Mouse (Mus musculus): ENCODE measurements around the gene Ppp1r13b. TPM values are rescaled to one million over a fixed set of nuclear protein-coding genes. Genes with fewer than 3 reads are reported as not detected.

The Ppp1r13b gene
- polyA plus RNA-seq, 1 experiment from 2014 or later = 18.3 TPM

DNA sequence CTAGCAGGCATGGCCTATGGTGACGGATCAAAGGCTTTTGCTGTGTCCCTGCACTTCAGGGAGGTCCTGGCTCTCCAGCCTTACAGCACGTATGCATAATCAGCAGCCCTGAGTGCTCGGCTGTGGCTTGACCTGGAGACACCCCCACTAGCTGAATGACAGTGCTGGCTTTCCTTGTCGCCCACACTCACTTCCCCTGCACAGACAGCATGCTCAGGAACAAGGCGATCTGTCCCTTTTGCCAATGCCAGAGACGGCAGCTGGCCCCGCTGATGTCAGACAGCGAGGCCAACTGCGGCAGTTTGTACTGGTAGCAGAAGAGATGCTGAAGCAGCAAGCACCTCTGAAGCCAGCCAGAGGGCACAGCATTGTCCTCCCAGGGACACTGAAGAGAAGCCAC lies 12.1 kb upstream of the Ppp1r13b start:
- DNase-seq (ENCODE audit: low spot score) = no peak

DNA sequence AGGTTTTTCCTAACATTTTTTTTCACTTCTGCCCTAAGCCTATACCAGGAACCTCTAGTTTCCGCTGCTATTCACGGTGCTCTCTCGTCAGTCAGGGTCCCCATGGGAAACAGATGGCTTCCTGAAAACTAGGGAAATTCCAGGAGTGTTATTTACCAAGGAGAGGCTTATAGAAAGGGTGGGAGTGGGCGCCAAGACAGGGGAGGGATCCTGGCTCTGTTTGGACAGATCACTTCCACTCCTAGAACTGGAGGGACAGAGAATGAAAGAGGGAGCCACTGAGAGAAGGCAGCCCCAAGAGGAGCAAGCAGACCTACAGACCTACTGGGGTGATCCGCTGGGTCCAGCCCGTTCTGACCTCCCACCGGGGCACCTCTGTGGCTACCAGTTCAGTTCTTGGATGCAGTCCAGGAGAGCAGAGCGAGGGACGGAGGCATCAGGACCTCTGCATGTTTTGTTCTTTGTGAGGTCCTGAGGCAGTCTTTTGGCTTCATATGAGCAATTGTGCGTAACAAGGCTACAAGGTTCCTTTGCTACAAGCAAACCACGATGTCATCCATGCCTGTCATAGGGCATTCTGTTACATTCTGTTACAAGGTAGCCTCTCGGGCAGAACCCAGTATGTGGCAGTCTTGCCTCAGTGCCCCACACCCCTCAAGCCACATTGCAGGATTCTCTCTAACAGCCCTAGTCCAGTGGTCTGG lies 8.8 kb upstream of the Ppp1r13b start:
- DNase-seq (ENCODE audit: low spot score) = no peak

DNA sequence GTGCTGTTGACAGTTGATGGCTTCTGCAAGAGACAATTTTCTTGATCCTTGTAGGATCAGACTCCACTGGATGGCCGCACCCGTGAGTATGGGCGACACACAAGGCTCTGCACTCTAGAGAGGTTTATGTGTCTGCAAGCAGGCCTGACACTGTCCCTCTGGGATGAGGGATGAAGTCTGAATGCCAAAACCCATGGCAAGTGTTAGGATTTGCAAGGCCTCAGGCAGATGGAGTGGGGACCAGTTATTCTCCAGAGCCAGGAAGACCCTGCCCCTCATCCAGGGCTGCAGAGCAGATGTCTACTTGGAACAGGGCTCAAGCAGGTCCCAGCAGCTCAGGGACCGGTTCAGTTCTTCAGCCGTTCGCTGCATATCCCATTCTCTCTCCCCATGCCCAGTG lies 7.9 kb upstream of the Ppp1r13b start:
- no peak for DNase-seq (ENCODE audit: low spot score)

DNA sequence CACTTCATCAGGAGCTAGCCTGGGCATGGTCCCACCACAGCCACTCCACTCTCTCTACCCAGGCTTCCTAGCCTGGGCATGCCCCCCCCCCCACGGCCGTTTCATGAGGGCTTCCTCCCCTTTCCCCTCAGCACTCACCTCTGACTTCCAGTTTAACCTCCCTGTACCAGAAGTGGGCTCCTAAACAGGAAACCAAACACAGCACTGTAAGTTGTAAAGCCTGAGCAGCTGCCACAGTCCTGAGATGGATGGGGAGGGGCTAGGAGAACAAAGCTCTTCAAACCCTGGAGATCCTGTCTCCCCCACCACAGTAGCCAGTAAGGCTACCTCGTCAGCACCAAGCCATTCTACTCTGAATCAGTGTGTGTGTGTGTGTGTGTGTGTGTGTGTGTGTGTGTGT lies 6.1 kb upstream of the Ppp1r13b start:
- peak; percentile 84 for DNase-seq (ENCODE audit: low spot score)

DNA sequence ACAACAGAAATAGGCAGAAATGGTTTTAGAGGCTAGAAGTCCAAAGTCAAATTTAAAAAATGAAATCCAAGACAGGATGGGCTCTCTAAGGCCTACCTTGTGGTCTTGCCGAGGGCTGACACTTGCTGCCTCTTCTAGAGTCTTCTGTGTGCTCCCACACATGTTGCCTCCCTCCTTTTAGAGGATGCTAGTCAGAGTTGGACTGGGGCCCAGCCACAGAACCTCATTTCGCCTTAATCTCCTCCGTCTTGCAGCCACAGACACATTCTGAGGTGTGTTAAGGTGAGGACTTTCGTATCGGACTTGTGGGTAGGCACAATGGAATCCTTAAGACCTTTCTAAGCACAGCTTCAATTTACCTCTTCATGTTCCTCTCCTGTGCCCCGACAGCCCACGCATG lies 4.9 kb upstream of the Ppp1r13b start:
- DNase-seq (ENCODE audit: low spot score) = no peak

DNA sequence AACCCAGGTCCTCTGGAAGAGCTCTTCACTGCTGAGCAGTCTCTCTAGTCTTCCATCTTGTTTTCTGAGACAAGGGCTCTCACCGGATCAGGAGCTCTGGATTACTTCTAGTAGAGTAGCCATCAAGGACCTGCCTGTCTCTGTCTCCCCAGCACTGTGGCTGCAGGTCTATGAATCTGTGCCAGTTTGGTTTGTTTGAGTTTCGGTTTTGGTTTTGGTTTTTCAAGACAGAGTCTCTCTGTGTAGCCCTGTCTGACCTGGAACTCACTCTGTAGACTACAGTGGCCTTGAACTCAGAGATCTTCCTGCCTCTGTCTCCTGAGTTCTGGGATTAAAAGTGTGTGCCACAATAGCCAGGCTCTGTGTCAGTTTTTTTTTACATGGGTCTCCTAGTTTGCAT lies 3.9 kb upstream of the Ppp1r13b start:
- DNase-seq (ENCODE audit: low spot score) = no peak

DNA sequence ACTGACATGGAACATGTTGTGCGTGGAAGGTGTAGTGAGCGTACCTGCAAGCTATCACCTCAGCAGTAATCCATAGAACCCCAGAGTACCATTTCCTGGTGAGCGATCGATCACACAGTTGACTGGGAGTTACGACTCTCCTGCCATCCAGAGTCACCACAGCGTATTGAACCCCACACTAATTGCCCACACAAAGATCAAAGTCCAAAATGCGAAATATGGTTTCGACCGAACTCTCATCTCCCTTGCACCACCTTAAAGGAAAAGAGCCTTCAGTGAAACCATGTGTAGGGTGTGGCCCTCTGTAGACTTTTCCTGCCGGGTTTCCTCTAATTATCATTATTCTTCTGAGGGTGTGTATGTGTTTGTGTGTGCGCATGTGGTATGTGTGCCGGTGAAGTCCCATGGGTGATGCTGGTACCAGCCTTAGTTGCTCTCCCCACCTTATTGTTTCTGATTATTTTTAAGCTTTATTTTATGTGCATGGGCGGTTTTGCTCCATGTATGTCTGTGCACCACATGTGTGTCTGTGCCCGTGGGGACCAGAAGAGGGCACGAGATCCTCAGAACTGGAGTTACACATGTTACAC lies 3.4 kb upstream of the Ppp1r13b start:
- no peak for DNase-seq (ENCODE audit: low spot score)

DNA sequence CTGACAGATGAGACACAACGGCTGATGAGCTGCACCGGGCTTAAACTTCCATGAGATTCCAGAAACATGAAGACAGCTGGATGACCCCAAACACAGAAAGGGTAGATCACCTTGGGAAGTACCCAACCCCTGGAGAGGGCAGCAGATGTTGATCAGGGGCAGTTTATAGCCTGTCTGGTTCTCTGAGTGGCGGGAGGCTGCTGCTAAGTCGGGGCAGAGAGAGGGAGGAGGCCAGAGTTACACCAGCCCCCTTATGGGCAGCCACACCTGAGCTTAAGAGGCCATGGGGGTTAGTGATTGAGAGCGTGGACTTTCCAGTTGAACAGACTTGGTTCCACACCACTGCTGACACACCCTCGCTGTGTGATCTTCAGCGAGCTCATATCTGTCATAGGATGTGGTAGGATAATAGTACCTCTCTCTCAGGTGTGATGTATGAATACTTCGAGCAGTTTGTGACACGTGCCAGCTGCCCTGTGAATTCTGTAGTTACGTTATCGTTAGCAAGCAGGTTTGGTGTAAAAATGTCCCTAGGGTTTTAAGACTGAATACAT lies 1.2 kb upstream of the Ppp1r13b start:
- no peak for DNase-seq (ENCODE audit: low spot score)

DNA sequence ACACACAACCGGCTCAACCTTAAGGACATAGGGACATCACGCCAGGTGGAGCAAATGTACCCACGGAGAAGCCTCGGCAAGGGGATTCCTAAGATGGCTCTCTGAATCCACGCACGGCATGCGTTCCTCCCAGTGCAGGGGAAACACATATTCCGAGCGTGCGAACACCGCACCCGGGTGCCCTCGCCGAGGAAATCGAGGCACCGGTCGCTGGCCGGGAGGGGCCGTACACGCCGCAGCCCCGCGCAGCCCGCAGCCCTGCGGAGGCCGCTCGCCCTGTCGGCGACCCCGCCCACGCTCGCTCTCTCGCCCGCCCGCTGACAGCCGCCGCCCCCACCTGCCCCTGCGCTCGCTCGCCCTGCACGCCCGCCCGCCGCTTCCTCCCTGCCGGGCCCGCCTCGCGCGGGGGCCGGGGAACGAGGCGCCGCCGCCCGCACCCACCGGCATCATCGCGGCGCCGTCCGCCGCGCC lies 454 bp downstream of the Ppp1r13b start:
- no peak for DNase-seq (ENCODE audit: low spot score)

DNA sequence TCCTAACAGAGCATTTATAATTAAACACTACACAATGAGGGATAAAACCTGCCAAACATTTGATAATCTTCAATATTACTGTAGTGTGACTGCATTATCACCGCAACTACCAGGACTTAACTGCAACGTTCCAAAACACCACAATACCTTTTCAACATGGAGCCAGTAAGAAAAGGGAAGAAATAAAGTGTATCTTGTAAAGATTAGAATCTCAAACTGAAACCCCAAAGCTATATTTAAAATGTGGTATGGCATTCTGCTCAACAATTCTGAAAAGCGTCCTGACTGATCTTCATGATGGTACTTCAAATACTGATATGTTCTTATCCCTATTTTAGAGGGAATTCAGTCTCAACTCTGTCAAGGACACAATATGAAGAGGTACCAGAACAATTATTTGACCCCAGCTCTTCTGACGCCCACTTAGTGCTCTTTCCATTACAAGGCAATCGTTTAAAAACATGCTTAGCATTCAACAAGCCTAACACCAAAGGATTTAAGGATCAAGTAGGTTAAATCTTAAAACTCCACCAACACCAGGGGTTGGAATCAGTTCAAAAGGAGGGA lies 1.5 kb downstream of the Ppp1r13b start:
- no peak for DNase-seq (ENCODE audit: low spot score)

DNA sequence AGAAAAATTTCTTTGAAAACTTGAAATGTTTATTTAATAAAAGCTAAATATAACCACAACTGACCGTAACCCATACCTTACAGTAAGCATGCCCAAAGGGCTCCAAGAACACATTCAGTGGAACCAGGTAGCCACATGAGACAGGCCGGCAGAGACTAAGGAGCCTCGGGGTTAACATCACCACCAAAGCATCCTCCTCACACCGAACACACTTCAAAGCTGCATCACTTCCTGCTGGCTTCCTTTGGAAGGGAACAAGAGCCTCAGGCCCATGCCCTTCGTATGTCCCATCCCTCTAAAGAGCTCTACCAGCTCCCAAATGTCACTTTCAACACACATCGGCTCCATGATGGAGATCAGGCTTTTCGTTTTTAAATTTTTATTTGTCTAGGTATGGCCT lies 5.4 kb downstream of the Ppp1r13b start:
- DNase-seq (ENCODE audit: low spot score) = no peak

DNA sequence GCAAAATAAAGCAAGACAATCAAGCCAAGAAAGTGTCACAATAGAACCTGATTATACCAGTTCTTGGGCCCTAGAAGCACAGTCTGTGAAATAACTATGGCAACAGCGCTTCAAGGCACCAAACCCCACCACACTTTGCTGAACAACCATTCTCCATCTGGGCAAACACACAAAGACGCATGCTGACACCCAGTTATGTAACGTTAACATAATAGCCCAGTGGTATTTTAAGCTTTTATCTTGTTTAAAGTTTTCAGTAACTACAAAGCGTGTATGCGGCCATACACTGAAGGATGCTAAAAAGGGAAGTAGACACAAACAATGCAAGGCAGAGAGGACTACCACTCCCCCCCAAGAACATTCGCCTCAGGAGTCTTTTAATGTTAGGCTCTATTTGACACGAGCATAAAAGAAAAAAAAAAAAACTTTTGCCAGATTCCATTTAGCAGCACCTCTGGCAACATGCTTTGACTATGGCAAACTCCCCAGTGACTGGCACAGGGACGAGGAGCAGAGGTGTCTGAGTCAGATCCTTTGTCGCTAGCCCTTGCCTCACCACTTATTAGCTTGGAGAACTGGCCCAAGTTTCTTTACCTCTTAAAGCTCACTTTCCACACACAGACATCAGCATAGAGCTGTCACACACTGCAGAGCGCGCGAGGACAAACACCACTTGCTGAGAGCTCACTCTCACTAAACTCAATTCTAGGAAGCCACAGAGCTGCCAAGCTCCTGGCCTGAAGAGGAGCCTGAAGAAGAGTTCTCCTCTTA lies 6.6 kb downstream of the Ppp1r13b start:
- DNase-seq (ENCODE audit: low spot score) = no peak

DNA sequence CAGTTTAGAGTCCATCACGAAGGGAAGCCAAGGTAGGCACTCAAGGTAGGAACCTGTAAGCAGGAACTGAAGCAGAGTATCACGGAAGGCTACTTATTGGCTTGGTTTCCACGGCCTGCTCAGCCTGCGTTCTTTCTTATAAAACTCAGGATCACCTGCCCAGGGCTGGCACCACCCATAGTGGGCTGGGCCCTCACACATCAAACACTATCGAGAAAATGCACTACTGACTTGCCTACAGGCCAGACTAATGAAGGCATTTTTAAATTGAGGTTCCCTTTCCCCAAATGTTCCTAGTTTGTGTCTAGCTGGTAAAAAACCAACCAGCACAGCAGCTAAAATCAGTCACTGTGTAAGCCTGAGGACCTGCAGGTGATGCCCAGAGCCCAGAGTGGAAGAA lies 8.3 kb downstream of the Ppp1r13b start:
- no peak for DNase-seq (ENCODE audit: low spot score)

DNA sequence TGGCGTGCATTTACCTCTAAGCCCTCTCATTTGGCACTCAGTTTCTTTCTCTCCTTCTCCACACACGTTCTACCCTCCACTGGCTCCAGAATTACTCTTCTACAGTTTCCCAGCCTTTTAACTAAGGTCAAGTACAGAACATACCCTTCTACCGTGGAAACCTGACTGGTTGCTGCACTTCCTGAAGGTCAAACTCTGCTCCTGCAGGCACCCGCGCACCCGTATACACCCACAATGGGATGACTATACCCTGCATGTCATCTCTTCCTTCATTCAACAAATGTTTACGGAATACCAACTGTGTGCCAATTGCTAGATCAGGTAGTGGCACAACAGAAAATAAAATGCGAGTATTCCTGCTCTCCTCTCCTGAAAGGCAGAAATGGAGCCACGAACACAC lies 9.2 kb downstream of the Ppp1r13b start:
- no peak for DNase-seq (ENCODE audit: low spot score)

DNA sequence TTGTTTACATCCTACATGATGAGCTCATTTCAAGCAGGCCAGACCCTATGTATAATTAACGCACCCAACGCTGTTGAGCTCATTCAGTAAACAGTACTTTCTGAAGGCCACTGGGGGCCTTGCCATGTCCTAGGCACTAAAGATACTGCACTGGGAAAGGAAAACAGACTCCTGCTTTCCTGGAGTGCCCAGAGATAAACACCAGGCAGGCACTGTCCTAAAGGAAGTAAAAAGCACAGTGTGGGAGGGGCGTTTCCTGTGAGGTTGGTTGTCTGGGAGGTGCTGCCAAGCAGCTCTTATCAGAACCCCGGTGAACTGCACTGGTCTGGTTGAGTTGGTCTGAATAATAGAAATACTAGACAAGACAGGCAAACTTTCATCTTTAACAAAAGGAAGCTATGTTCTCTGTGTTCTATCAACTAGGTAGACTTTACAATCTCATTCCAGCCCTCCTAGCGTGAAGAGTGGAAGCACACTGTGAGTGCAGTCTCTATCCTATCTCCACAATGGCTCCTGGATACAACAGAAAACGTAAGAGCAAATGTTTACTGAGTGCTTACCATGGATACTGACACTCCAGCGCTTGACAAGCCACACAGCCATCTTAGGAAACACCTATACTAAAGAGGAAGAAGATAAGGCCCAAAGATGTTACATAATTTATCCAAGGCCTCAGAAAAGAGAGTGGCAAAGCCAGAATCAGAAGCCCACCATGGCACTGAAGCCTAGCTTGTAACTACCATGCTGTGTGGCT lies 10.8 kb downstream of the Ppp1r13b start:
- DNase-seq (ENCODE audit: low spot score) = peak; percentile 44

DNA sequence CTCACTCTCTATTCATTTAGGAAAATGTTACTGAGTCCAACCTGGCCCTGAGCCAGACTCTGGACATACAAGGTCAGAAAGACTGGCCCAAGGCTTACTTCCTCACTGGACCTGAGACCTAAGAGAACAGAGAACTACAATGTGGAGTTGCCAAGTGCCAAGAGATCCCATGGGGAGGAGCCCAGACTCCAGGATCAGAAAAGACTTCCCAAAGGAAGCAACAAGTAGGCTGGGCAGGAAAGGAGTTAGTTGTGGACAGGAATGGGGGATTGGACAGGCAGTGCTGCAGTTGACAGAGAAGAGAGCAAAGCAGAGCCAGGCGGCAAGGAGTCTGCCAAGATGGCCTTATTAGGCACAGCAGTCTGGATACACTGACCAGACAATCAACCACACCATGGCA lies 13.8 kb downstream of the Ppp1r13b start:
- DNase-seq (ENCODE audit: low spot score) = no peak

DNA sequence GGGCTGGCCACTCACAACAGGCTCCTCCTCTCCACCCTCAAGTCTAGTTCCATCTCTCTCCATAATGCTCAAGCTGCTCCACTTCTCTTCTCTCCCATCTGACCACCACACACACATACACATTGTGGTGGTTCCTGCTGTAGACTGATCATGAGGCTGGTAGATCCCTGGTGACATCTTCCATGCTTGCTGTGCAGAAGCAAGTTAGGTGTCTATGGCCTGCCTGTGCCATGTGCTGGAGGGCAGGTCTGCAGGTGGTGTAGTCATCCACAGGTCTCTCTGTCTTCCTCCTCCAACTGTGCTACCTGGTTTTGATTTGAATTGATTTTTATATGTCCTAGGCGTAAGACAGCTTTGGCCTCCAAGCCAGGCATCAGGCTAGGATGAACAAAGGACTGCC lies 14.9 kb downstream of the Ppp1r13b start:
- no peak for DNase-seq (ENCODE audit: low spot score)

DNA sequence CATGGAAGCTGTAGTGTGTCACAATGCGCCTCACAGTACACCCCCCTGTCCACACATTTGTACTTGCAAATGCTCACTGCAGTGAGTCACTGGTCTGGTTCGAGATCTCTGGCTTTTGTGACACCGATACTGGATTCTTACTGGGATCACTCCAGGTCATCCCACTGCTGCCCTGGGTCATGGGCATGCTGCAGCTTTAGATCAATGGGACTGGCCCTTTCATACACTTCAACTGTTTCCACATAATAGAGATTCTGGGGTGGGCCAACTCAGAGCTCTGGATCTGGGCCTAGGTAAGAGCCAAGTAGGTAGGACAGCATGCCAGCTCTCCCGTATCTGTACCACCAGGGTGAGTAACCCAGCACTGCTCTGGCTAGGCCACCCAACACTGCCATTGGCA lies 16.1 kb downstream of the Ppp1r13b start:
- no peak for DNase-seq (ENCODE audit: low spot score)

DNA sequence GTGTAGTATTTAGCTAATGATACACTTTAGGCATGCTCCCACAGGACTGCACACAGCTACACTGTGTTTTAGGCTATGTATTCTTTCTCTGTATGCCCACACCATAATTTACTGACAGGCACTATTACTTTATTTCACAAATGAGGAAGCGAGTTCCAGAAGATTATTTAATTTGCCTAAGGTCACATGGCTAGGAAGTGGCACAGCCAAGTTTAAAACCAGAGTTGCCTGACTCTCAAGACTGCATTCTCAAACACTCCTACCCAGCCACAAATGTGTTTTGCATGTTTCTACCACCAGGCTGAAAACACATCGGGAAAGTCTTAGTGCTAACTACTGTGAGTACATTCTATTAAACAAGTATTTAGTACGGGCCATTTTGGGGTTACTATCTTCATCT lies 18.7 kb downstream of the Ppp1r13b start:
- DNase-seq (ENCODE audit: low spot score) = no peak

DNA sequence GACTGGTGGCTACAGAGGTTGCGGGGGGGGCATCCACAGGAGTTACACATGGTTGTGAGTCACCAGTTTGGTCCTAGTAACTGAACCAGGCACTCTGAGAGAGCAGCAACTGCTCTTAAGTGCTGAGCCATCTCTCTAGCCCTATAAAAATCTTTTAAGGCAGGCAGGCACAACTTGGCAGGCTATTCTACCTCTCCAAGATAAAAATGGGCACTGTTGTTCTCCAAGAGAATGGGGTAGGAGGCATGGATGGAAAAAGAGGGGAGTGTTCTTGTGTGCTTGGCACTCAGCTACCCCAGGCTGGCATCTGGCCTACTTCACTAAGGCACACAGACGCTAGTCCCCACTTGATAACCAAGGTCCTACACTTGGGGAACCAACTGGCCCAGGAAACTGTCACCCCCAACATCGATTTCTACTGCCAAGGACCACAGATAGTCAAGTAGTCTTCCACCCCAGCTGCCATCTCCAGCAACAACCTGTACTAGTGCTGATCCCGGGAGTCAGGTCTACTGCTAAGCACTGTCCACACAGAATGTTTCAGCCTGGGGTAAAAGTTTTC lies 19.5 kb downstream of the Ppp1r13b start:
- no peak for DNase-seq (ENCODE audit: low spot score)

DNA sequence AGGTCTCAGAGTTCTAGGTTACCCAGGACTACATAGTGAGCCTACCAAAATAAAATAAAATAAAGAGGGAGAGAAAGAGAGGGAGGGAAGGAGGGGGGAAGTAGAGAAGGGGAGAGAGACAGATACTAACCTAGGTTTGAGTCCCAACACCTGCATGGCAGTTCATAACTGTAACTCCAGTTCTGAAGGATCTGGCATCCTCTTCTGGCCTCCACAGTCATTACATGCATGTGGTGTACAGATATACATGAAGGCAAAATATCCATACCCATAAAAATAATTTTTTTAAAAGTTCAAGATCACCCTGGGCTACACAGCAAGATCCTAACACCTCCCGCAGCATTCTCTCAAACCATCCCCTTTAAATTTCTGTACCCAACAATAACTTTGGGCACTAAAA lies 20.9 kb downstream of the Ppp1r13b start:
- no peak for DNase-seq (ENCODE audit: low spot score)

All from thymus, postnatal 0 days (tissue).